ENCODE assay signal across 20 mouse cellular contexts in genomic region chr8:72495411-72496111, GRCm38 (mm10). TPM values are rescaled to one million over a fixed set of nuclear protein-coding genes. Genes with fewer than 3 reads are reported as not detected.
DNase-seq lines count a peak whose midpoint lies in the region; ATAC-seq lines count a peak whose summit lies in the region.
"Had no signal": no experiment of that assay in that cellular context is flagged by ENCODE, and none has a peak within 500 bp of the region (broad histone marks: within the 10 kb centered on the region; RNA-seq: fewer than 3 reads in every experiment).

No protein-coding gene starts in this region.

- H3K27me3 ChIP-seq in kidney, embryonic 15.5 days: no peaks in the 10 kb centered on the region
- H3K27me3 ChIP-seq in megakaryocyte, embryonic 14.5 days (replicated peaks): no peaks in the 10 kb centered on the region
- no peaks in the 10 kb centered on the region for H3K27me3 ChIP-seq in forebrain, embryonic 13.5 days
- H3K27me3 ChIP-seq: heart, embryonic 15.5 days; hindbrain, embryonic 15.5 days; limb, embryonic 12.5 days; liver, embryonic 15.5 days had no signal

- H3K4me2 ChIP-seq in kidney, embryonic 15.5 days: no peak overlapping the region
- no peak overlapping the region for H3K4me2 ChIP-seq in forebrain, embryonic 13.5 days
- H3K4me2 ChIP-seq: heart, embryonic 15.5 days; hindbrain, embryonic 15.5 days; limb, embryonic 12.5 days; liver, embryonic 15.5 days had no signal

- no peak for ATAC-seq in kidney, embryonic 15.5 days (replicated peaks; ENCODE audit: low FRiP score)
- ATAC-seq in megakaryocyte, adult 5-6 weeks (ENCODE audit: poor library complexity, severe bottlenecking): no peak
- ATAC-seq in forebrain, embryonic 13.5 days: no peak
- ATAC-seq: intestine, embryonic 16.5 days had no signal

- no peak overlapping the region for H3K27ac ChIP-seq in kidney, embryonic 15.5 days
- no peak overlapping the region for H3K27ac ChIP-seq in forebrain, embryonic 13.5 days
- H3K27ac ChIP-seq: forebrain, embryonic 10.5 days; heart, embryonic 15.5 days; hindbrain, embryonic 15.5 days; limb, embryonic 12.5 days; liver, embryonic 15.5 days; stomach, postnatal 0 days had no signal

- peak; percentile 50 for DNase-seq in cerebellum, adult 11-12 months
- DNase-seq in cerebellum, adult 9-10 months: no peak
- DNase-seq in kidney, adult 11 months: peak; percentile 40
- DNase-seq in yolk sac, embryonic 10.5 days (ENCODE audit: low spot score): peak; percentile 49
- DNase-seq: adrenal gland, postnatal 10 days; cerebellum, adult 8-10 months; heart, adult 18-20 months; heart, postnatal 4 days; lung, postnatal 10 days had no signal

- H3K4me1 ChIP-seq in kidney, embryonic 15.5 days: peaks cover 27% of the 10 kb centered on the region
- H3K4me1 ChIP-seq in megakaryocyte, embryonic 14.5 days: peaks cover 88% of the 10 kb centered on the region
- H3K4me1 ChIP-seq in forebrain, embryonic 13.5 days: peaks cover 35% of the 10 kb centered on the region

- WGBS in kidney, embryonic 15.5 days: 88% methylated on average over 23 of the region's 23 CpGs
- 88% methylated on average over 23 of the region's 23 CpGs for WGBS in forebrain, embryonic 13.5 days

- no peak overlapping the region for H3K9ac ChIP-seq in kidney, embryonic 15.5 days
- no peak overlapping the region for H3K9ac ChIP-seq in forebrain, embryonic 13.5 days
- H3K9ac ChIP-seq: heart, embryonic 15.5 days; hindbrain, embryonic 15.5 days; limb, embryonic 12.5 days; liver, embryonic 15.5 days had no signal

- H3K9me3 ChIP-seq in kidney, embryonic 15.5 days (replicated peaks): no peaks in the 10 kb centered on the region
- no peaks in the 10 kb centered on the region for H3K9me3 ChIP-seq in megakaryocyte, embryonic 14.5 days
- H3K9me3 ChIP-seq in forebrain, embryonic 13.5 days (replicated peaks): no peaks in the 10 kb centered on the region
- H3K9me3 ChIP-seq: forebrain, embryonic 10.5 days; heart, embryonic 15.5 days; hindbrain, embryonic 15.5 days; limb, embryonic 12.5 days; liver, embryonic 15.5 days had no signal

- H3K4me3 ChIP-seq in kidney, embryonic 15.5 days (replicated peaks): no peak overlapping the region
- H3K4me3 ChIP-seq in megakaryocyte, embryonic 14.5 days (replicated peaks): peak overlapping the region; percentile 0
- H3K4me3 ChIP-seq in forebrain, embryonic 13.5 days: no peak overlapping the region
- H3K4me3 ChIP-seq: forebrain, embryonic 10.5 days; heart, embryonic 15.5 days; hindbrain, embryonic 15.5 days; limb, embryonic 12.5 days; liver, embryonic 15.5 days had no signal

- H3K36me3 ChIP-seq in kidney, embryonic 15.5 days: peaks cover 42% of the 10 kb centered on the region
- H3K36me3 ChIP-seq in megakaryocyte, embryonic 14.5 days (replicated peaks; ENCODE audit: low read length): peaks cover 65% of the 10 kb centered on the region
- peaks cover 31% of the 10 kb centered on the region for H3K36me3 ChIP-seq in forebrain, embryonic 13.5 days (ENCODE audit: poor library complexity, severe bottlenecking)

RNA-seq across cellular contexts. Expression of gene Slc35e1, which starts 3.1 kb away (rescaled TPM):
- 18.9 and 21.5 TPM in 2 replicates for polyA plus RNA-seq in kidney, embryonic 15.5 days (2015; fragmentation: Nextera tagmentation; extraction: Ambion mirVana)
- polyA plus RNA-seq in megakaryocyte, embryonic 14.5 days (2012; ENCODE audit: insufficient read depth, low replicate concordance): 2.1 and 2.4 TPM in 2 replicates
- 50.7 and 54.0 TPM in 2 replicates for total RNA-seq in megakaryocyte, adult 5-6 weeks (2015)
- 45.7 and 49.9 TPM in 2 replicates for total RNA-seq in megakaryocyte, adult 5-6 weeks (2017)
- 6.4 and 8.8 TPM in 2 replicates for polyA plus RNA-seq in forebrain, embryonic 13.5 days (2015; fragmentation: Nextera tagmentation; extraction: Ambion mirVana)

RNA-seq across cellular contexts. Expression of gene Cherp, which starts 20.5 kb away (rescaled TPM):
- 71.5 and 77.2 TPM in 2 replicates for polyA plus RNA-seq in kidney, embryonic 15.5 days (2015; fragmentation: Nextera tagmentation; extraction: Ambion mirVana)
- 85.3 and 112 TPM in 2 replicates for polyA plus RNA-seq in megakaryocyte, embryonic 14.5 days (2012; ENCODE audit: insufficient read depth, low replicate concordance)
- total RNA-seq in megakaryocyte, adult 5-6 weeks (2015): 55.9 and 63.0 TPM in 2 replicates
- 5.9 and 21.8 TPM in 2 replicates for total RNA-seq in megakaryocyte, adult 5-6 weeks (2017)
- 48.4 and 55.7 TPM in 2 replicates for polyA plus RNA-seq in forebrain, embryonic 13.5 days (2015; fragmentation: Nextera tagmentation; extraction: Ambion mirVana)

RNA-seq across cellular contexts. Expression of gene 1700030K09Rik, which starts 51.9 kb away (rescaled TPM):
- polyA plus RNA-seq in kidney, embryonic 15.5 days (2015; fragmentation: Nextera tagmentation; extraction: Ambion mirVana): 17.0 and 17.3 TPM in 2 replicates
- polyA plus RNA-seq in megakaryocyte, embryonic 14.5 days (2012; ENCODE audit: insufficient read depth, low replicate concordance): 0.77 and 1.3 TPM in 2 replicates
- 0.89 and 1.5 TPM in 2 replicates for total RNA-seq in megakaryocyte, adult 5-6 weeks (2015)
- 2.8 and 3.0 TPM in 2 replicates for total RNA-seq in megakaryocyte, adult 5-6 weeks (2017)
- polyA plus RNA-seq in forebrain, embryonic 13.5 days (2015; fragmentation: Nextera tagmentation; extraction: Ambion mirVana): 19.1 and 19.5 TPM in 2 replicates

RNA-seq across cellular contexts. Expression of gene Calr3, which starts 51.9 kb away (rescaled TPM):
- 1.5 and 1.9 TPM in 2 replicates for polyA plus RNA-seq in kidney, embryonic 15.5 days (2015; fragmentation: Nextera tagmentation; extraction: Ambion mirVana)
- not detected in 2 replicates for polyA plus RNA-seq in megakaryocyte, embryonic 14.5 days (2012; ENCODE audit: insufficient read depth, low replicate concordance)
- 0.62 TPM in 1 of 2 replicates, not detected in the other for total RNA-seq in megakaryocyte, adult 5-6 weeks (2015)
- total RNA-seq in megakaryocyte, adult 5-6 weeks (2017): 0.49 TPM in 1 of 2 replicates, not detected in the other
- 0.87 and 0.99 TPM in 2 replicates for polyA plus RNA-seq in forebrain, embryonic 13.5 days (2015; fragmentation: Nextera tagmentation; extraction: Ambion mirVana)

RNA-seq across cellular contexts. Expression of gene Med26, which starts 52.5 kb away (rescaled TPM):
- 16.2 and 18.4 TPM in 2 replicates for polyA plus RNA-seq in kidney, embryonic 15.5 days (2015; fragmentation: Nextera tagmentation; extraction: Ambion mirVana)
- polyA plus RNA-seq in megakaryocyte, embryonic 14.5 days (2012; ENCODE audit: insufficient read depth, low replicate concordance): 19.9 and 33.8 TPM in 2 replicates
- 6.6 and 6.8 TPM in 2 replicates for total RNA-seq in megakaryocyte, adult 5-6 weeks (2015)
- total RNA-seq in megakaryocyte, adult 5-6 weeks (2017): 4.2 and 4.7 TPM in 2 replicates
- 15.5 and 19.4 TPM in 2 replicates for polyA plus RNA-seq in forebrain, embryonic 13.5 days (2015; fragmentation: Nextera tagmentation; extraction: Ambion mirVana)
